Mouse (Mus musculus) left cerebral cortex, postnatal 25 days (tissue): ENCODE data around the gene Yeats2. TPM values are rescaled to one million over a fixed set of nuclear protein-coding genes. Genes with fewer than 3 reads are reported as not detected.

Experiments used
- DNase-seq, 2 experiments: peaks; one replicate each; pipeline ENCODE4 v3.0.0; 2022; ENCODE audit warnings: low spot score in 2 of 2, mixed read lengths in 1 of 2
- intact Hi-C: fragments of 180-260 bp; cut with DNase I; formaldehyde crosslinking; loops from one replicate; pipeline ENCODE4 v1.15.1; 2025
- total RNA-seq, 2 experiments: library from RNA; stranded (reverse); gene quantifications; 2 replicates each; pipeline ENCODE4 v1.2.3; 2021

Gene Yeats2
- total RNA-seq, 2 experiments from 2014 or later = 36.4 to 37.9 TPM

GRCm38 (mm10) chr16:20179406-20180175 lies 38.7 kb downstream of the Yeats2 start:
- intact Hi-C loops = no loop called here
- DNase-seq = no peak

GRCm38 (mm10) chr16:20185368-20185767 lies 44.5 kb downstream of the Yeats2 start:
- intact Hi-C loops = loop anchor here (5.0 kb wide), 1 partner anchor 463 kb away; no protein-coding TSS in a partner anchor
- peak in 1 of 2 experiments; percentile 51 for DNase-seq

GRCm38 (mm10) chr16:20191161-20191882 lies 50.5 kb downstream of the Yeats2 start:
- intact Hi-C loops = no loop called here
- DNase-seq = no peak

- no peak for DNase-seq
- intact Hi-C loops = no loop called here
Observed at GRCm38 (mm10) chr16:20192043-20192442, 51.2 kb downstream of the Yeats2 start.

- intact Hi-C loops = no loop called here
- DNase-seq = no peak
Observed at GRCm38 (mm10) chr16:20195546-20195945, 54.7 kb downstream of the Yeats2 start.

- DNase-seq = peak in 1 of 2 experiments; percentile 60
- intact Hi-C loops = no loop called here
Observed at GRCm38 (mm10) chr16:20196962-20197361, 56.1 kb downstream of the Yeats2 start.

GRCm38 (mm10) chr16:20199501-20200201 lies 58.8 kb downstream of the Yeats2 start:
- intact Hi-C loops = no loop called here
- no peak for DNase-seq

- DNase-seq = peak; percentile 35 to 64
- intact Hi-C loops = loop anchor here (2.0 to 10.0 kb wide), 2 partner anchors 89 to 271 kb away; partner anchors contain the start of gene Parl
Observed at GRCm38 (mm10) chr16:20213591-20214226, 72.8 kb downstream of the Yeats2 start.

GRCm38 (mm10) chr16:20222726-20223125 lies 81.9 kb downstream of the Yeats2 start:
- intact Hi-C loops = no loop called here
- no peak for DNase-seq

GRCm38 (mm10) chr16:20226676-20227075 lies 85.8 kb downstream of the Yeats2 start:
- intact Hi-C loops = no loop called here
- no peak for DNase-seq

- peak in 1 of 2 experiments; percentile 49 for DNase-seq
- intact Hi-C loops = no loop called here
Observed at GRCm38 (mm10) chr16:20227504-20227903, 86.6 kb downstream of the Yeats2 start.

- intact Hi-C loops = no loop called here
Observed at GRCm38 (mm10) chr16:20228167-20228566, 87.3 kb downstream of the Yeats2 start.

GRCm38 (mm10) chr16:20234406-20234805 lies 93.5 kb downstream of the Yeats2 start:
- intact Hi-C loops = no loop called here

More at GRCm38 (mm10) chr16:20228167-20228566, 87.3 kb downstream of the Yeats2 start:
- peak in 1 of 2 experiments; percentile 31 for DNase-seq

GRCm38 (mm10) chr16:20237426-20237825 lies 96.6 kb downstream of the Yeats2 start:
- intact Hi-C loops = no loop called here
- peak in 1 of 2 experiments; percentile 61 for DNase-seq

More at GRCm38 (mm10) chr16:20234406-20234805, 93.5 kb downstream of the Yeats2 start:
- DNase-seq = peak in 1 of 2 experiments; percentile 72

GRCm38 (mm10) chr16:20238646-20239045 lies 97.8 kb downstream of the Yeats2 start:
- DNase-seq = peak in 1 of 2 experiments; percentile 67
- intact Hi-C loops = no loop called here

GRCm38 (mm10) chr16:20240468-20241414 lies 99.9 kb downstream of the Yeats2 start, which contains the start of gene Map6d1:
Gene Map6d1, minus strand, starts transcription at chr16:20241358.
- intact Hi-C loops = loop anchor here (1.0 to 5.0 kb wide), 2 partner anchors 37 to 62 kb away; partner anchors contain the start of gene Parl
- peak; percentile 64 to 72 for DNase-seq

- no peak for DNase-seq
- intact Hi-C loops = no loop called here
Observed at GRCm38 (mm10) chr16:20247103-20247502, 106.2 kb downstream of the Yeats2 start.
